In the genomic region with DNA sequence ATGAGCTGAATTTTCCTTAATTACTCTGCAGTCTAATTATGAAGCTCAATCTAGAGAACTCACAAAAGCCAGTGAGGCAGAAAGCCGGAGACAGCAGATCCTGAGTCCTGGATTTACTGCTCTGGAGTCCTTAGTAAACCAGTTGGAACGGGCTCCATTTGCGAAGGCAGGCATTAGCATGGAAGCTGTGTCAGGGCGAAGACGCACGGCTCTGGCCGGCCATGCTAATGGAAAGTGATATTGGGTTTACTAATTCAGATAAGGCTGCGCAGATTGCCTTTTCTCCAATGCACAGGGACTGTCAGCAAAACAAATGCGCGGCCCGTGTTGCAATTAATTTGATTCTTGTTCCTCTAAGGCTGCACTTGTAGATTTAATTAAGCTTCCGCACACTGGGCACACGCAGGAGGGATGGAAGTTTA, we compare ENCODE assay signal across 10 mouse cellular contexts.
DNase-seq lines count a peak whose midpoint lies in the region; ATAC-seq and TF ChIP-seq lines count a peak whose summit lies in the region.
"Had no signal": no experiment of that assay in that cellular context is flagged by ENCODE, and none has a peak within 500 bp of the region (broad histone marks: within the 10 kb centered on the region; RNA-seq: fewer than 3 reads in every experiment).

No protein-coding gene starts in this region.

- no peak for TF ChIP-seq CTCF in hindbrain, postnatal 0 days (IDR thresholded peaks at IDR 0.05; ENCODE audit: low read depth)
- no peak for TF ChIP-seq CTCF in olfactory bulb, adult 2 months (IDR thresholded peaks at IDR 0.05; ENCODE audit: insufficient read depth, low read depth, low read length)
- no peak for TF ChIP-seq CTCF in lung, adult 2 months (IDR thresholded peaks at IDR 0.05; ENCODE audit: insufficient read depth, low read length)

- 45% methylated on average over 13 of the region's 13 CpGs for WGBS in kidney, embryonic 15.5 days
- WGBS in forebrain, embryonic 11.5 days, result 59% methylated on average over 13 of the region's 13 CpGs
- WGBS in hindbrain, postnatal 0 days, result 48% methylated on average over 13 of the region's 13 CpGs
- 27% methylated on average over 13 of the region's 13 CpGs for WGBS in olfactory bulb, adult 2 months
- WGBS in lung, adult 2 months, result 95% methylated on average over 13 of the region's 13 CpGs

- DNase-seq in kidney, postnatal 25 days, result no peak
- peak; percentile 56 for DNase-seq in forebrain, embryonic 11.5 days (ENCODE audit: low spot score)
- DNase-seq in hindbrain, postnatal 0 days (ENCODE audit: low spot score), result peak; percentile 65
- DNase-seq in gastrocnemius, adult 8-10 months (ENCODE audit: low spot score in 2 of 2), result no peak
- no peak for DNase-seq in lung, adult 2 months
- DNase-seq in heart, postnatal 36 days, result no peak
- DNase-seq: gastrocnemius, postnatal 25 days had no signal

- intact Hi-C loops in heart, postnatal 36 days (cut with DNase I), result no loop called here

- peak; percentile 63; the same call in 1 of the 2 replicates for ATAC-seq in kidney, embryonic 15.5 days (replicated peaks; ENCODE audit: low FRiP score)
- peak; percentile 82 for ATAC-seq in forebrain, embryonic 11.5 days (replicated peaks; ENCODE audit: low FRiP score)
- peak; percentile 60 for ATAC-seq in hindbrain, postnatal 0 days

- H3K9ac ChIP-seq in kidney, embryonic 15.5 days, result no peak overlapping the region
- H3K9ac ChIP-seq in forebrain, embryonic 11.5 days (ENCODE audit: low read length), result no peak overlapping the region
- H3K9ac ChIP-seq in hindbrain, postnatal 0 days (replicated peaks; ENCODE audit: low read length), result no peak overlapping the region

- peak overlapping the region; percentile 12; the same call in 1 of the 2 replicates for H3K4me3 ChIP-seq in kidney, embryonic 15.5 days (replicated peaks)
- no peak overlapping the region for H3K4me3 ChIP-seq in forebrain, embryonic 11.5 days (ENCODE audit: low read depth, low read length)
- H3K4me3 ChIP-seq in hindbrain, postnatal 0 days (ENCODE audit: low read length), result no peak overlapping the region
- no peak overlapping the region for H3K4me3 ChIP-seq in olfactory bulb, adult 2 months (ENCODE audit: insufficient read depth, low read depth, low read length)
- H3K4me3 ChIP-seq in lung, adult 2 months (replicated peaks; ENCODE audit: extremely low read depth, low read depth, low read length), result no peak overlapping the region

- no peak overlapping the region for H3K27ac ChIP-seq in kidney, embryonic 15.5 days
- peak overlapping the region; percentile 33 for H3K27ac ChIP-seq in forebrain, embryonic 11.5 days (ENCODE audit: low read depth, low read length)
- no peak overlapping the region for H3K27ac ChIP-seq in hindbrain, postnatal 0 days
- H3K27ac ChIP-seq in olfactory bulb, adult 2 months (ENCODE audit: insufficient read depth, low read depth, low read length), result 0 out of 2 replicates have a peak overlapping the region, but pooled peaks have one; percentile 25

- H3K27me3 ChIP-seq in kidney, embryonic 15.5 days, result no peaks in the 10 kb centered on the region
- no peaks in the 10 kb centered on the region for H3K27me3 ChIP-seq in forebrain, embryonic 11.5 days (ENCODE audit: control insufficient read depth, insufficient read depth, low read length)
- no peaks in the 10 kb centered on the region for H3K27me3 ChIP-seq in hindbrain, postnatal 0 days (ENCODE audit: insufficient read depth, low read length)

- no peaks in the 10 kb centered on the region for H3K36me3 ChIP-seq in kidney, embryonic 15.5 days
- H3K36me3 ChIP-seq in forebrain, embryonic 11.5 days (ENCODE audit: control insufficient read depth, insufficient read depth, low read length), result no peaks in the 10 kb centered on the region
- no peaks in the 10 kb centered on the region for H3K36me3 ChIP-seq in hindbrain, postnatal 0 days (ENCODE audit: insufficient read depth, low read length)

- peak overlapping the region; percentile 49 for H3K4me2 ChIP-seq in kidney, embryonic 15.5 days
- 0 out of 2 replicates have a peak overlapping the region, but pooled peaks have one; percentile 3 for H3K4me2 ChIP-seq in forebrain, embryonic 11.5 days (ENCODE audit: low read depth, low read length, severe bottlenecking)
- peak overlapping the region; percentile 30; the same call in 1 of the 2 replicates for H3K4me2 ChIP-seq in hindbrain, postnatal 0 days (ENCODE audit: low read depth, low read length)
- H3K4me2 ChIP-seq: liver, embryonic 11.5 days had no signal

- H3K9me3 ChIP-seq in kidney, embryonic 15.5 days (replicated peaks), result no peaks in the 10 kb centered on the region
- H3K9me3 ChIP-seq in forebrain, embryonic 11.5 days (ENCODE audit: control insufficient read depth, low read length), result no peaks in the 10 kb centered on the region
- H3K9me3 ChIP-seq in hindbrain, postnatal 0 days (ENCODE audit: low read length), result no peaks in the 10 kb centered on the region

- no peak for TF ChIP-seq POLR2A in olfactory bulb, adult 2 months (IDR thresholded peaks at IDR 0.05; ENCODE audit: insufficient read depth, low read depth, low read length)
- no peak for TF ChIP-seq POLR2A in lung, adult 2 months (IDR thresholded peaks at IDR 0.05; ENCODE audit: borderline replicate concordance, extremely low read depth, low read depth, low read length)

- peaks cover 27% of the 10 kb centered on the region for H3K4me1 ChIP-seq in kidney, embryonic 15.5 days
- H3K4me1 ChIP-seq in forebrain, embryonic 11.5 days (replicated peaks; ENCODE audit: control insufficient read depth, insufficient read depth, low read length), result peaks cover 2% of the 10 kb centered on the region; the same call in 1 of the 2 replicates
- no peaks in the 10 kb centered on the region for H3K4me1 ChIP-seq in hindbrain, postnatal 0 days (ENCODE audit: insufficient read depth, low read length)
- peaks cover 15% of the 10 kb centered on the region for H3K4me1 ChIP-seq in olfactory bulb, adult 2 months (ENCODE audit: control insufficient read depth, insufficient read depth, low read length)
- H3K4me1 ChIP-seq in lung, adult 2 months (ENCODE audit: control insufficient read depth, insufficient read depth, low read length), result no peaks in the 10 kb centered on the region

Comparison
In these comparisons a context has a peak if more than half of its experiments do, and no peak if none do; other contexts are left out.
1. H3K27ac ChIP-seq: peak in forebrain, embryonic 11.5 days (single experiment) and olfactory bulb, adult 2 months (single experiment); none in kidney, embryonic 15.5 days (single experiment) and hindbrain, postnatal 0 days (single experiment).
2. DNase-seq: peak in forebrain, embryonic 11.5 days (single experiment) and hindbrain, postnatal 0 days (single experiment); none in kidney, postnatal 25 days (0 of 2), gastrocnemius, adult 8-10 months (0 of 2), lung, adult 2 months (single experiment) and heart, postnatal 36 days (0 of 2).
3. Peak in every context shown above with its lines, with median percentiles within 50 percentile points of each other: ATAC-seq and H3K4me2 ChIP-seq.